Mouse (Mus musculus): ENCODE results near the gene Ccdc187.

DNA sequence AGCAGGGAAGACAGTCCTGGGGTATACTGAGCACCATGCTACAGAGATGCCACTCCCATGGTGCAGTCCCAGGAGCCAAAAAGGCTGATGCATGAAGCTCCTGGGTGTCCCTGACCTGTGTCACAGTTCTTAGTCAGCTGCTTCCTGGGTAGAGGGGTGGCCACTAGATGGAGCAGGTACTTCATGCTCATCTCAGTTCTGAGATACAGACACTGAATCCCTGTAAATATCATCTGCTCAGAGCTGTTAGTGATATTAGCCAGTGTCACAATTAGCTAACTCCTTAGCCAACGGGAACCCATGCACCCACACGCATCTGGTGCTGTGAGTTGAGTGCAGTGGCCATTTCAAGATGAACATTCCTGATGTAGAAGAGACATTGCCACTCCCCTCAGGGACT, 30.6 kb upstream of the Ccdc187 start:
- TF ChIP-seq ZNF384 (IDR thresholded peaks at IDR 0.05; ENCODE audit: low read depth, low read length) (no peak), HCFC1 (IDR thresholded peaks at IDR 0.05; ENCODE audit: borderline replicate concordance, insufficient read depth, low read length) (no peak)
